Comparison of ENCODE assay signal across 8 mouse cellular contexts in the genomic region with DNA sequence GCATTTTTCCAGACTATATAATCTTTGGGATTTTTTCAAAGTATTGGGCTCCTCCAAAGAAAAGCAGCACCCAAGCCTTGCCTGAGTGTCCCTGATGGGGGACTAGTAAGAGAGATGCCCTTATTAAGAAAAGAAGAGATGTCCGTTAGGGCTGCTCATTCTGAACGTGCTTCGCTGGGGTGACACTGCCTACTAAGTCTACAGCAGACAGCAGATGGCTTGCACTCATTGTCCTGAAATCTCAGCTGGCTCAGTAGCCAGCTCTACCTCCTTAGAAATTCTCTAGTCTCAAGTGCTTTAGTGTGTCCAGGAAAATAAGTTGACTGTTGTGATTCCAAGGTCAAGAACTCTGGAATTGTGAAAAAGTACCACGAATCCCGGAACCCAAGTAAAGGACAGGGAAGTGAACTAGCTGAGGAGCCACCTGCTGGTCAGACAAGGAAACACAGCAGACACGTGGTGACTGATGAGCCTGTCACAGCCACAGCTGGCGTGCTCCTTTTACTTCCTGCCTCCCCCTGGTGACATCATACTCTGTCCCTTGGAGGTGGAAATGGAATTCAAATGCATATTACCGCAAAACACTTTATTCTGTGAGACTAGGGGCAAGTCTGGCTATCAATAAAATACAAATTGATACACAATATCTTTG.
DNase-seq lines count a peak whose midpoint lies in the region; ATAC-seq and TF ChIP-seq lines count a peak whose summit lies in the region.
"Had no signal": no experiment of that assay in that cellular context is flagged by ENCODE, and none has a peak within 500 bp of the region (broad histone marks: within the 10 kb centered on the region; RNA-seq: fewer than 3 reads in every experiment).

No protein-coding gene starts in this region.

- H3K27me3 ChIP-seq in kidney, embryonic 14.5 days (ENCODE audit: control insufficient read depth, insufficient read depth, low read length) = no peaks in the 10 kb centered on the region
- H3K27me3 ChIP-seq in lung, embryonic 14.5 days (ENCODE audit: insufficient read depth, low read length) = no peaks in the 10 kb centered on the region
- H3K27me3 ChIP-seq: heart, embryonic 15.5 days had no signal

- no peak overlapping the region for H3K27ac ChIP-seq in kidney, embryonic 14.5 days (ENCODE audit: low read depth, low read length)
- H3K27ac ChIP-seq in lung, embryonic 14.5 days (ENCODE audit: low read depth) = no peak overlapping the region
- H3K27ac ChIP-seq: heart, embryonic 15.5 days had no signal

- peak; percentile 62; the same call in 1 of the 2 replicates for ATAC-seq in kidney, embryonic 14.5 days (ENCODE audit: low FRiP score, low TSS enrichment)
- peak; percentile 84; the same call in 1 of the 2 replicates for ATAC-seq in lung, embryonic 14.5 days (ENCODE audit: insufficient read depth)

- no peak overlapping the region for H3K4me3 ChIP-seq in kidney, embryonic 14.5 days (ENCODE audit: low read length)
- H3K4me3 ChIP-seq in lung, embryonic 14.5 days (ENCODE audit: low read depth, low read length) = no peak overlapping the region
- H3K4me3 ChIP-seq: heart, embryonic 15.5 days had no signal

- no peaks in the 10 kb centered on the region for H3K9me3 ChIP-seq in kidney, embryonic 14.5 days (ENCODE audit: control insufficient read depth, low read length)
- no peaks in the 10 kb centered on the region for H3K9me3 ChIP-seq in lung, embryonic 14.5 days (ENCODE audit: low read depth, low read length)
- H3K9me3 ChIP-seq: heart, embryonic 15.5 days had no signal

- no peaks in the 10 kb centered on the region for H3K4me1 ChIP-seq in kidney, embryonic 14.5 days (ENCODE audit: control insufficient read depth, insufficient read depth, low read length)
- no peaks in the 10 kb centered on the region for H3K4me1 ChIP-seq in lung, embryonic 14.5 days (ENCODE audit: insufficient read depth)
- H3K4me1 ChIP-seq: heart, embryonic 15.5 days had no signal

- H3K9ac ChIP-seq in kidney, embryonic 14.5 days (ENCODE audit: low read depth, low read length) = no peak overlapping the region
- H3K9ac ChIP-seq in lung, embryonic 14.5 days = no peak overlapping the region
- H3K9ac ChIP-seq: heart, embryonic 15.5 days had no signal

- H3K4me2 ChIP-seq in kidney, embryonic 14.5 days (replicated peaks; ENCODE audit: low read depth, low read length) = no peak overlapping the region
- H3K4me2 ChIP-seq in lung, embryonic 14.5 days = no peak overlapping the region
- H3K4me2 ChIP-seq: heart, embryonic 15.5 days had no signal

- WGBS in kidney, embryonic 14.5 days = 55% methylated on average over 8 of the region's 8 CpGs
- 35% methylated on average over 8 of the region's 8 CpGs for WGBS in lung, embryonic 14.5 days

- peak; percentile 80 for TF ChIP-seq CTCF in lung, embryonic 14.5 days (IDR thresholded peaks at IDR 0.05; ENCODE audit: low read depth)

- intact Hi-C loops in gastrocnemius, postnatal 14 days (cut with DNase I; ENCODE audit: low total_unique reads) = no loop called here

- no peaks in the 10 kb centered on the region for H3K36me3 ChIP-seq in kidney, embryonic 14.5 days (ENCODE audit: control insufficient read depth, insufficient read depth, low read length)
- H3K36me3 ChIP-seq in lung, embryonic 14.5 days (ENCODE audit: insufficient read depth) = no peaks in the 10 kb centered on the region
- H3K36me3 ChIP-seq: heart, embryonic 15.5 days had no signal

- DNase-seq in CD4-positive helper T cell, adult 2 months (ENCODE audit: low read depth, low spot score) = peak; percentile 80
- DNase-seq in NIH3T3 (ENCODE audit: low read depth) = peak; percentile 52
- DNase-seq in cerebellum, adult 9-11 months = peak; percentile 34
- peak; percentile 36 for DNase-seq in gastrocnemius, postnatal 14 days
- peak; percentile 84 for DNase-seq in lung, embryonic 14.5 days
- peak; percentile 3 for DNase-seq in retina, postnatal 7 days (ENCODE audit: low read depth, low spot score)

Comparison
In these comparisons a context has a peak if more than half of its experiments do, and no peak if none do; other contexts are left out.
1. DNase-seq: peak in every context shown above with its lines; median percentile 84 in lung, embryonic 14.5 days; 80 in CD4-positive helper T cell, adult 2 months; 52 in NIH3T3; 36 in gastrocnemius, postnatal 14 days; 34 in cerebellum, adult 9-11 months; 3 in retina, postnatal 7 days.